Mouse (Mus musculus) MEL (cell line): ENCODE results near the gene Ccdc83. TPM values are rescaled to one million over a fixed set of nuclear protein-coding genes. Genes with fewer than 3 reads are reported as not detected.
A peak's percentile ranks its signal among the peaks of the same experiment; 100 is the strongest.

Experiments
- DNase-seq: peaks from one replicate; pipeline ENCODE4 v3.0.0; 2011; ENCODE audit warnings: low read depth, low spot score
- H3K27ac ChIP-seq: 2 replicates; pipeline ENCODE4 v1.5.1; 2012; ENCODE audit warnings: low read depth, mild to moderate bottlenecking, control low read depth, low read length, moderate library complexity; ENCODE audit not compliant: control insufficient read depth
- H3K27me3 ChIP-seq, 2 experiments: fragments of 150-350 bp in 1 of 2; sonication (generic) in 1 of 2; 2 replicates each; pipeline ENCODE4 v1.6.1; 2012; ENCODE audit warnings: low read length in 2 of 2, mild to moderate bottlenecking in 2 of 2, improper control_type of control experiment in 1 of 2, moderate library complexity in 1 of 2; ENCODE audit not compliant: insufficient read depth in 2 of 2, control insufficient read depth in 1 of 2
- H3K36me3 ChIP-seq, 2 experiments: 2 replicates each; pipeline ENCODE4 v1.6.1; 2012 to 2014; ENCODE audit warnings: low read length in 2 of 2, improper control_type of control experiment in 1 of 2, inconsistent platforms in 1 of 2, mild to moderate bottlenecking in 1 of 2; ENCODE audit not compliant: insufficient read depth in 2 of 2, control insufficient read depth in 1 of 2
- H3K4me1 ChIP-seq, 2 experiments: fragments of 150-350 bp in 1 of 2; sonication (generic) in 1 of 2; 2 replicates each; pipeline ENCODE4 v1.6.1; 2012; ENCODE audit warnings: low read length in 2 of 2, improper control_type of control experiment in 1 of 2, mild to moderate bottlenecking in 1 of 2; ENCODE audit not compliant: insufficient read depth in 2 of 2, control insufficient read depth in 1 of 2
- H3K4me3 ChIP-seq, 2 experiments: fragments of 150-350 bp in 1 of 2; sonication (generic) in 1 of 2; 2 replicates each; pipeline ENCODE4 v1.5.1; 2012; ENCODE audit warnings: low read depth in 2 of 2, low read length in 2 of 2, mild to moderate bottlenecking in 2 of 2, moderate library complexity in 2 of 2, control low read depth in 1 of 2, improper control_type of control experiment in 1 of 2; ENCODE audit not compliant: control insufficient read depth in 1 of 2, insufficient read depth in 1 of 2
- H3K79me2 ChIP-seq: 2 replicates; pipeline ENCODE4 v1.6.1; 2012; ENCODE audit warnings: mild to moderate bottlenecking, low read length, moderate library complexity; ENCODE audit not compliant: control insufficient read depth, poor library complexity, insufficient read depth
- H3K9ac ChIP-seq: 2 replicates; pipeline ENCODE4 v1.6.1; 2012; ENCODE audit warnings: low read depth, mild to moderate bottlenecking, control low read depth, low read length, moderate library complexity; ENCODE audit not compliant: control insufficient read depth, poor library complexity, severe bottlenecking
- H3K9me3 ChIP-seq: fragments of 150-350 bp; sonication (generic); replicated peaks from 2 replicates; pipeline ENCODE4 v1.6.1; 2012; ENCODE audit warnings: mild to moderate bottlenecking, low read length, improper control_type of control experiment, moderate library complexity; ENCODE audit not compliant: insufficient read depth
- CHD1 ChIP-seq: IDR thresholded peaks from 2 replicates; pipeline ENCODE4 v1.6.1; 2012; ENCODE audit warnings: low read depth, mild to moderate bottlenecking, inconsistent platforms, low read length, improper control_type of control experiment
- E2F4 ChIP-seq: IDR thresholded peaks from 2 replicates; pipeline ENCODE4 v1.6.1; 2011; ENCODE audit warnings: low read depth, low read length, improper control_type of control experiment, borderline replicate concordance
- EP300 ChIP-seq, 2 experiments: IDR thresholded peaks; 2 replicates each; pipeline ENCODE4 v1.6.1; 2011; ENCODE audit warnings: improper control_type of control experiment in 2 of 2, low read length in 2 of 2, low read depth in 1 of 2, mild to moderate bottlenecking in 1 of 2
- GATA1 ChIP-seq: IDR thresholded peaks from 2 replicates; pipeline ENCODE4 v1.6.1; 2011; ENCODE audit warnings: low read depth, low read length, improper control_type of control experiment
- HCFC1 ChIP-seq: IDR thresholded peaks from 2 replicates; pipeline ENCODE4 v1.6.1; 2012; ENCODE audit warnings: low read depth, mild to moderate bottlenecking, inconsistent platforms, low read length, improper control_type of control experiment, moderate library complexity
- KAT2A ChIP-seq: conservative IDR thresholded peaks from 2 replicates; pipeline ENCODE4 v1.6.1; 2012; ENCODE audit warnings: low read depth, low read length, improper control_type of control experiment, inconsistent platforms
- MAZ ChIP-seq: IDR thresholded peaks from 2 replicates; pipeline ENCODE4 v1.6.1; 2012; ENCODE audit warnings: low read depth, mild to moderate bottlenecking, inconsistent platforms, low read length, improper control_type of control experiment
- MEF2A ChIP-seq: IDR thresholded peaks from 2 replicates; pipeline ENCODE4 v1.6.1; 2014; ENCODE audit warnings: low read depth, mild to moderate bottlenecking, inconsistent platforms, low read length, improper control_type of control experiment; ENCODE audit not compliant: poor library complexity, insufficient replicate concordance, severe bottlenecking; ENCODE audit errors: extremely low read depth
- MXI1 ChIP-seq: IDR thresholded peaks from 2 replicates; pipeline ENCODE4 v1.6.1; 2011; ENCODE audit warnings: mild to moderate bottlenecking, low read depth, low read length, improper control_type of control experiment
- MYB ChIP-seq: IDR thresholded peaks from 2 replicates; pipeline ENCODE4 v1.6.1; 2011; ENCODE audit warnings: mild to moderate bottlenecking, low read depth, low read length, improper control_type of control experiment
- NRF1 ChIP-seq: IDR thresholded peaks from 2 replicates; pipeline ENCODE4 v1.6.1; 2014; ENCODE audit warnings: low read depth, mild to moderate bottlenecking, inconsistent platforms, low read length, improper control_type of control experiment, moderate library complexity; ENCODE audit not compliant: poor library complexity, insufficient read depth, severe bottlenecking
- POLR2A ChIP-seq, 2 experiments: IDR thresholded peaks; 2 replicates each; pipeline ENCODE4 v1.6.1; 2011 to 2012; ENCODE audit warnings: low read length in 2 of 2, mild to moderate bottlenecking in 2 of 2, control low read depth in 1 of 2, improper control_type of control experiment in 1 of 2, low read depth in 1 of 2, moderate library complexity in 1 of 2; ENCODE audit not compliant: control insufficient read depth in 1 of 2, insufficient read depth in 1 of 2, poor library complexity in 1 of 2
- POLR2AphosphoS2 ChIP-seq: IDR thresholded peaks from 2 replicates; pipeline ENCODE4 v1.6.1; 2011; ENCODE audit warnings: low read length, improper control_type of control experiment
- POLR2AphosphoS5 ChIP-seq: IDR thresholded peaks from 2 replicates; pipeline ENCODE4 v1.6.1; 2012; ENCODE audit warnings: low read depth, borderline replicate concordance, mild to moderate bottlenecking, inconsistent platforms, low read length, moderate library complexity, mixed read lengths
- RAD21 ChIP-seq: IDR thresholded peaks from 2 replicates; pipeline ENCODE4 v1.6.1; 2011; ENCODE audit warnings: mild to moderate bottlenecking, low read depth, low read length, improper control_type of control experiment
- SMC3 ChIP-seq: IDR thresholded peaks from 2 replicates; pipeline ENCODE4 v1.6.1; 2011; ENCODE audit warnings: low read depth, low read length, improper control_type of control experiment
- TAL1 ChIP-seq: IDR thresholded peaks from 2 replicates; pipeline ENCODE4 v1.6.1; 2012; ENCODE audit warnings: mild to moderate bottlenecking, inconsistent platforms, low read length, moderate library complexity, mixed read lengths
- TCF12 ChIP-seq: IDR thresholded peaks from 2 replicates; pipeline ENCODE4 v1.6.1; 2014; ENCODE audit warnings: low read depth, mild to moderate bottlenecking, inconsistent platforms, low read length, improper control_type of control experiment, moderate library complexity
- UBTF ChIP-seq: IDR thresholded peaks from 2 replicates; pipeline ENCODE4 v1.6.1; 2012; ENCODE audit warnings: low read depth, mild to moderate bottlenecking, inconsistent platforms, low read length, improper control_type of control experiment, moderate library complexity, borderline replicate concordance; ENCODE audit not compliant: insufficient read depth
- USF1 ChIP-seq: IDR thresholded peaks from 2 replicates; pipeline ENCODE4 v1.6.1; 2014; ENCODE audit warnings: low read depth, mild to moderate bottlenecking, inconsistent platforms, low read length, improper control_type of control experiment, moderate library complexity
- ZC3H11A ChIP-seq: IDR thresholded peaks from 2 replicates; pipeline ENCODE4 v1.6.1; 2012; ENCODE audit warnings: low read depth, mild to moderate bottlenecking, inconsistent platforms, low read length, improper control_type of control experiment
- ZMIZ1 ChIP-seq: IDR thresholded peaks from 2 replicates; pipeline ENCODE4 v1.6.1; 2012; ENCODE audit warnings: low read depth, mild to moderate bottlenecking, inconsistent platforms, low read length, improper control_type of control experiment, moderate library complexity
- polyA plus RNA-seq, 2 experiments: library from polyadenylated mRNA; stranded (reverse) in 1 of 2; unstranded in 1 of 2; fragments of >175 nt in 1 of 2; fragments of >200 nt in 1 of 2; gene quantifications; 2 replicates each; pipeline versions ENCODE4 v1.2.1 to v1.2.4; 2012; ENCODE audit warnings: low replicate concordance in 2 of 2, low read depth in 1 of 2; ENCODE audit not compliant: insufficient read length in 2 of 2, insufficient read depth in 1 of 2, missing spikeins in 1 of 2
- total RNA-seq: library from RNA; depleted of rRNA; stranded (reverse); fragments of 300-350 nt; gene quantifications from 2 replicates; pipeline ENCODE4 v1.2.3, GENCODE M21; 2012

Gene Ccdc83
- total and polyA plus RNA-seq, 3 experiments, result not detected

GRCm38 (mm10) chr7:90203914-90204313 lies 61.7 kb downstream of the Ccdc83 start:
- peak; percentile 25 for DNase-seq
- Histone ChIP-seq H3K4me1 (peaks cover 0 to 2% of the 10 kb centered on the region in 2 experiments; a peak in 2 of 4 replicates), H3K27me3 (no peaks in the 10 kb centered on the region), H3K9ac (no peak overlapping the region), H3K4me3 (no peak overlapping the region), H3K27ac (no peak overlapping the region), H3K9me3 (no peaks in the 10 kb centered on the region), H3K79me2 (no peaks in the 10 kb centered on the region), H3K36me3 (peaks cover 2 to 20% of the 10 kb centered on the region in 2 experiments)
- TF ChIP-seq EP300 (IDR thresholded peaks at IDR 0.05; ENCODE audit: low read depth in 1 of 2, low read length in 2 of 2), result peak in 1 of 2 experiments; percentile 33; a peak in 2 of 4 replicates
- peak; percentile 52; the same call in 1 of the 2 replicates for TF ChIP-seq TCF12
- no peak for TF ChIP-seq POLR2AphosphoS2
- TF ChIP-seq TAL1, result peak; percentile 65
- no peak for TF ChIP-seq NRF1
- TF ChIP-seq CHD1, result no peak

- Histone ChIP-seq H3K36me3 (peaks cover 2 to 28% of the 10 kb centered on the region in 2 experiments), H3K27ac (no peak overlapping the region), H3K4me1 (peaks cover 0 to 2% of the 10 kb centered on the region in 2 experiments; a peak in 2 of 4 replicates), H3K79me2 (no peaks in the 10 kb centered on the region), H3K9ac (no peak overlapping the region), H3K9me3 (no peaks in the 10 kb centered on the region), H3K4me3 (no peak overlapping the region), H3K27me3 (no peaks in the 10 kb centered on the region)
- TF ChIP-seq RAD21 (no peak), EP300 (IDR thresholded peaks at IDR 0.05; ENCODE audit: low read depth in 1 of 2, low read length in 2 of 2) (no peak), SMC3 (no peak), NRF1 (no peak), POLR2AphosphoS2 (no peak), POLR2AphosphoS5 (no peak)
- DNase-seq, result no peak
Observed at GRCm38 (mm10) chr7:90201877-90202465, 63.6 kb downstream of the Ccdc83 start.

GRCm38 (mm10) chr7:90200251-90200650 lies 65.3 kb downstream of the Ccdc83 start:
- no peaks in the 10 kb centered on the region for H3K27me3 ChIP-seq
- DNase-seq, result no peak
- H3K4me3 ChIP-seq, result no peak overlapping the region
- H3K36me3 ChIP-seq, result peaks cover 2 to 41% of the 10 kb centered on the region in 2 experiments
- H3K4me1 ChIP-seq, result peaks cover 0 to 2% of the 10 kb centered on the region in 2 experiments; a peak in 2 of 4 replicates
- H3K27ac ChIP-seq, result no peak overlapping the region
- TF ChIP-seq ZMIZ1 (no peak), TCF12 (no peak), MXI1 (no peak), SMC3 (no peak), CHD1 (no peak), TAL1 (no peak), MYB (no peak), EP300 (IDR thresholded peaks at IDR 0.05; ENCODE audit: low read depth in 1 of 2, low read length in 2 of 2) (no peak), HCFC1 (no peak), E2F4 (no peak), ZC3H11A (no peak), MAZ (no peak), UBTF (no peak), GATA1 (no peak), POLR2A (IDR thresholded peaks at IDR 0.05; ENCODE audit: control insufficient read depth in 1 of 2, insufficient read depth in 1 of 2, low read depth in 1 of 2, low read length in 2 of 2, poor library complexity in 1 of 2) (no peak), USF1 (no peak), MEF2A (no peak), KAT2A (no peak)
- TF ChIP-seq, all 39 proteins: peak for 0
- Histone ChIP-seq H3K9me3 (no peaks in the 10 kb centered on the region), H3K79me2 (no peaks in the 10 kb centered on the region), H3K9ac (no peak overlapping the region)
